Mouse (Mus musculus): ENCODE results near the gene Fxr2.

DNA sequence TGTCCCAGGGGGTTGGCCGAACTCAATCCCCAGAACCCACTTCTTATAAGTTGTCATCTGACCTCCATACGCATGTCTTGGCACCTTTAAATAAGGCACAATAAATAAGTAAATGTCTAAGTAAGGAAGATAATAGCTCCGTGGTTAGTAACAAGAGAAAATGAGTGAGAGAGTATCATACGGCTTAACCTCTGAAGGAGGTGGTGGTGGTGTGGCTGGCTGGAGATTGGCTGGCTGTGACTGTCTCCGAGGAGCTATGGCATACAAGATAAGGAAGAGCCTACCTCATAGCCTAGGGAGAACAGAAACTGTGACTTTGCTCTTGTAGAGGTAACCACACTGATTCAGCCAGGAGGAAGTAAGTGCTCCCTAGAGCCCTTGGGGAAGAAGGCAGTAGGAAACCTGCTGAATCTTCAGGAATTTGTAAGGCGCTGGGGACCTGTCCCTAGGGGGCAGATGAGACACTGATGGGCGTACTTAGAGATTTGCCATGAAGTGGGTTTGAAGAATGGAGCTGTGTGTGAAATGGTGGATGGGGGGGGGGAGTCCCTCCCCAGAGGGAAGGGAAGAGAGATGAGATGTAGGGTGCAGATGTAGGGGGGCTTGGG lies 47.0 kb upstream of the Fxr2 start:
- no peak for TF ChIP-seq CTCF (IDR thresholded peaks at IDR 0.05; ENCODE audit: extremely low read depth, insufficient read depth, low read length)
- no peak for TF ChIP-seq POLR2A (IDR thresholded peaks at IDR 0.05; ENCODE audit: extremely low read depth, insufficient read depth, low read length)

Measured in cortical plate, adult 2 months (tissue).